Mouse (Mus musculus) frontal cortex, postnatal 10 days (tissue): ENCODE data around the gene Gm6899.

Experiments used
- DNase-seq, 2 experiments: peaks; one replicate each; pipeline ENCODE4 v3.0.0; 2022; ENCODE audit warnings: low spot score in 2 of 2, mixed read lengths in 1 of 2

Gm6899 gene

GRCm38 (mm10) chr11:26593061-26594059, at the start of gene Gm6899, which contains the start of gene Vrk2:
Gene Gm6899, plus strand, starts transcription at chr11:26593241.
Gene Vrk2, minus strand, starts transcription at chr11:26593999.
- peak; percentile 19 to 54 for DNase-seq

DNA sequence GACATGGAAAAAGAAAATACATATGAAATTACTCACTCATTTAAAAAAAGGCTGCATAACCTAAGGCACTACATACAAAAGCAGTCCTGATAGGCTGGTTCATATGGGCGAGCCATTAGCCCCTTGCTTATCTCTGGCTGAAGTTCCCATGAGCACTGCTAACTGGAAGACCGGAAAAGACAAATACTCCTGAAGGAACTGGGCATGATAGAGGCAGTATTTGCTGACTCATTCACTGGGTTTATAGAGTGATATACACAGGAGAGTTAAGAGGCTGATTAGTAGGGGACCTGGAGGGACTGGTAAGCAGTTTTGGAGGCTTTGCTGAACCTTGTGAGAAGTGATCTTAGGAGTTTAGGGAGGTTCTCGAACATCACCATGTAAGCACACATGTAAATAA, 41.5 kb upstream of the Gm6899 start:
- DNase-seq: no peak

GRCm38 (mm10) chr11:26585409-26586366, 7.4 kb upstream of the Gm6899 start:
- DNase-seq: no peak

DNA sequence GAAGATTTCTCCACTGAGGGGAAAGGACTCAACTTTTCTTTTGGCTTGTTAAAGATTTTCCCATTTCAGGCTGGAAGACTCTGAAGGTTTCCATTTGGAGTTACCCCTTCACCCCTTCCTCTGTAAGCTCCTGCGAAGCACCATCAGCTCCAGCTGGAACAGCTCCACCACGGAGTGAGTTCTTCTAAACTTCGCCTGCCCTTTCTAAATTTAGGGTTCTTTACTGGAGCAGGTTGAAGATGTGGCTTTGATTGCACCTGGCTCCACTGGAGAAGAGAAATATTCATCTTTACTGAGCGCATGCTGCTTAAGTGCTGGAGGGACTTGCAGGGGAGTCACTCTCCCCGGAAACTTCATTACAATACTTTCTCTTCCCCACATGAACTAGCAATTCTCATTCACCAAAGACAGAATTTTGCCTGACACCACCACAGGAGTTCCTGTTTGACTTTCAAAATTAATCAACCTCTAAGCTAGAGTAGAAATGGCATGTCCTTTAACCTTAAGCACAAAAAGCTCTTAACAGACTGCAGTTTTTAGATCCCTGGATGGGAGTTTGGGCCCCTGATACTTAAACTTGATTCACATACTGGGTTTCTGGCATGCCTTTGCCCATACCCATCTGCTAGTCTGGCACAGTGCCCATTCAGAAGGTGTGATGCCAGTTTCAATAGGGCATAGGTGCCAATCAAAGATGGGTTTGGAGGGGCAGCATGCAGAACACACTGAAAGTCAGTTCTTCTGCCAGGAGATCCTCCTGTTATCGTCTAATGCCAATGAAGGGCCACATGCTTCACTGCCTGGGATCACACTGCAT, 6.5 kb upstream of the Gm6899 start:
- no peak for DNase-seq

DNA sequence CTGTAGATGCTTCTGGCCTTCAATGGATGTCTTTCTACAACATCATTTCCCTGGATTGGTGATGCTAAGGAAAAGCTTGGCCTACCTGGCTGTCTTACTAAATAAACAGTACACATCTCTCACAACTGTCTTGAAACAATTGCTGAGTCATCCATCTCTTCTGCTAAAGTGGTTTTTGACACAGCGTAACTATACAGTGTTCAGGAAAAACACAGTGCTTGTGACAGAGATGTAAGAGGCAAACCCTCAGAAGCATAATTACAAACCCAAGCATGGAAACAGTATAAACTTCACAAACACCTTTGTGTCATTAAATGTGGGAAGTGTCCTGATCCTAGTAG, 5.9 kb upstream of the Gm6899 start:
- DNase-seq: no peak

- DNase-seq: no peak
Measured at GRCm38 (mm10) chr11:26592395-26593053, 517 bp upstream of the Gm6899 start.

DNA sequence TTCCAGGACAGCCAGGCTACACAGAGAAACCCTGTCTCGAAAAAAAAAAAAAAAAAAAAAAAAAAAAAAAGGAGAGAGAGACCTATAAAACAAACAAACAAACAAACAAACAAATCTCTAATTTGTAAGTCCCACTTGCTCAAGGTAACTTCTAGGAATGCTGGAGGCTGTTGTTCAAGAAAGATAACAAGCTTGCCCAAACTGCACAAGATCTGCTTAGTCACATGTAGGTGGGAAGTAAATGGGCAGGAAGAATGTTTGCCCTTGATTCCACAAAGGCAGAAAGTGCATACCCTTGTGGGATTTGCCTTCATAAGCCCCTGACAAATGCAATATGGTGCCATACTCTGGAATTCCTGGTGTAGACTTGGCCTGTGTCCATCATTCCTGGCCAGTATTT, 1.4 kb downstream of the Gm6899 start:
- DNase-seq: no peak

DNA sequence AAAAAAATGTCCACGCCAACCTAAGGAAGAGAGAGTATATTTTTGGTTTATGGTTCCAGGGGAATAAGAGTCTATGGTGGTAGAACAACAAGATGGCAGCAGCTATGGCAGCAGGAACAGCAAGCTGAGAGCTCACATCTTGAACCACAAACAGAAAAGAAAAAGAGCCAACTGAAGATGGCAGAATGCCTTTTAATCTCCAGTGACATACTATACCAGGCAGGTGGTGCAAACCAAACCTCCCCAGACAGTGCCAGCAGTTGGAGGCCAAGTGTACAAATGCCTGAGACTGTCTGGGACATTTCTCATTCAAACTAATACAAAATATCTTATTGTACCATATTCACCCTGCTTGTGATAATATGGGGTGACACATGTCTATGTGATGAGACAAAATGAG, 3.1 kb downstream of the Gm6899 start:
- DNase-seq: no peak

DNA sequence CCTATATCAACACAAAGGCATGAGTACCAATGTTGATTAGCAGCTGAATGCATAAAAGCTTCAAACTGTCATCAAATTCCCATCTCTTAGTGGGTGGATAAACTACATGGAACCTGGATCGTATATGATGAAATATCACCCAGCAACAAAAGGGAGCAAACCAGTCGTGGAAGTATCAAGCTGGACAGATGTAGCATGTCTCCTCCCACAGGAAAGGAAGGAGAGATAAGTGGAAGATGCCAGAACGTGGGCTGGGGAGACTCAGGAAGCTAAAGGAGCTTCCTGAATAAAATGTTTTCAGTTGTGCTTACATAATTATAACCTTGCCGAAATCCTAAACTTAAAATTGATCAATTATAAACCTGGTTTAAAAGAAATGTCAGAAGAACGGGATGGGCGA, 4.1 kb downstream of the Gm6899 start:
- no peak for DNase-seq

DNA sequence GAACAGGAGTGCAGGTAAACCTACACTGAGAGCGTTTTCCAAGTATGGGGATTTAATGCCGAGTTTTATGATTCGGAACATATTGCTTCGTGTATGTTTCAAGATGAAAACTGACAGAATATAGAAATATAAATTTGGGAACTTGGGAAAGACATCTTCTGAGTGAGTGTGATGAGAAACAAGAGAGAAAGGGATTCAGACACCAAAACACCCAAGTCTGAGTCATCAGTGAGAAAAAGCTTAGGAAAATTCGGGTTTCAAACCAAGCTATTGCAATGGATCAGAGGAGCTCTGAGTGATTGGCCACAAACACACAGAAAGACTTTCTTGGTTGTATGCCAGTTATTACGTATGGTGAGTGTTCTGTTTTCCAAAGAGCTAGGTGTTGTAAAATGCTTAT, 4.7 kb downstream of the Gm6899 start:
- no peak for DNase-seq

DNA sequence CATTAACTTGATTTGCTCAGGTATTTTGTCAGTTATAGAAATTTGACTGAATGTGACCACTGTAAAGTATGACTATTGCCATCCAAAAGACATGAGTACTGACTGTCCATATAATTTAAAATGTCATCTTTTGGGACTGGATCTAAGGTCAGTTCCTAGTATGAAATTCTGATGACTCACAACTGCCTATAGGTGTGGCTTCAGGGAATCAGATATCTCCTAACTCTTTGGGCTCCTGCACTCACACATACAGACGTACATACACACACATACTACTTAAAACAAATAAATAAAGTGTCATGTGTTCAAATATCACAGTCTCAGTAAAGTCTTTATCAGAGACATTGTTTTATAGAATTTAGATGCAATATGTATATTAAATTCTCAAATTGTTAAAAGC, 5.8 kb downstream of the Gm6899 start:
- DNase-seq: no peak

- DNase-seq: no peak
Measured at GRCm38 (mm10) chr11:26600692-26601091, 7.7 kb downstream of the Gm6899 start.

- DNase-seq: no peak
Measured at GRCm38 (mm10) chr11:26601571-26602175, 8.6 kb downstream of the Gm6899 start.

DNA sequence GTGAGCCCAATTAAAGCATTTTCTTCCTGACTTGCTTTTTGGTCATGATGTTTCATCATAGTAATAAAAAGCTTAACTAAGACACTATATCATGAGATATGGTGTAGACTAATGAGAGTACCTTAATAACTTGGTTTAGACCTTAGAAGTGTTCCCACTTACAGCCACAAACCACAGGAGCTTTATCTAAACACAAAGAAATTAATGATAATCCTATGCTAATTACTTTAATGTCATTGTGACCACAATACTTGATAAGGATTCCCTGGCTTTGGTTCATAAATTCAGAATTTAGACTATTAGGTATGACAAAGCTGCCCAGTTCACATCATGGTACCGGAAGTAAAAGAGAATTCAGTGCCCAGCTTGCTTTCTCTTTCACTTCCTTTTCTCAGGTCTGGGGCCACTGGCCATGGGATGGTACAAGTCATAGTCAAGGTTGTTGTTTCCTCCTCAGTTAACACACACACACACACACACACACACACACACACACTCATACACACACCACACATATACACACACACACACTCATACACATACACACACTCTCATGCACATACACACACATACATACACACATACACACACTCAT, 11.1 kb downstream of the Gm6899 start:
- DNase-seq: no peak

DNA sequence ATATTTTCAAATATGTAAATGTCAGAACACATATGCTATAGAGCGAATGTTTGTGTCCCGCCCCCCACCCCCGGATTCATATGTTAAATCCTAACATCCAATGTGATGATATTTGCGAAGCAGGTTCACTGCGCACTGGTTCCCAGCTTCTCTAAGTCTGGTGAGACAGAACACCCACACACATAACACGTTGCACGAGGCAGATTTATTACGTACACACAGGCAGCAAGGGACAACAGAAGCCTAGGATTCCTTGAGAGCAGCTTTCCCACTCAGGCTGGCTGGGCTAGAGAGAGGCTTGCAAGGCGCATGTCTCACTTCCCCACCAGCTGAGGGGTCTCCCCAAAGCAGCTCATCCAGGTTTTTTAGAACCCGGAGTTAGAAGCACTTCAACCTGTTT, 15.8 kb downstream of the Gm6899 start:
- peak in 1 of 2 experiments; percentile 35 for DNase-seq

DNA sequence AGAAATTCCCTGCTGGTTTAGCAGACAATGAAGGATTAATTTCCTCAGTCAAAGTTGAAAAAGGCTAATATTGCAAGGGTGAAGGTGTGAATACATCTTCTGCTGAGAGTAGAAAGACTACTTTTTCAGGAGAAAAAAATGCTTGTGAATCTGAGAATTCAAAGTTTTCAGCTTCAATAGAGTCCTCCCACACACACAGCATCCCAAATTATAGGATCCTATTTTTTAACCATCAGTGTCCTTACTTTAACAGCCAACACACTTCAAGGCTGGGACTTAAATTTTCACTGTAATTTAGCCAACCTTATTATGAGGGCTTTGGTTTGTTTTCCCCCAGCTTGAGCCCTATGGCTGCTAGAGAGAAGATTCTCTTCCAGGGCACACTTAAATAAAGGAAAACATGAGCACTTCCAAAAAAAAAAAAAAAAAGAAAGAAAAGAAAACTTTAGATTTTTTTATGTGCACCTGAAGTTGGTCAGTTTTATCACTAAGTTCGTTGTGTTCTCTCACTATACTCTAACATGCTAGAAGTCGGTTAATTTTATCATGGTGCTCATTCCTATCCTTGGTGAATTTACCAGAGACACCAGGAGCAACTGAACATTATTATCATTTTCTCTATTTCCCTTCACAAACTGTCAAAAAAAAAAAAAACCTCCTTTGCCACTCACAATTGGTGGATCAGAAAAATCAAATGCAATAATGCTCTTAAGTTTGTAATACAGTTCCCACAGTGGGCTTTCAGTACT, 25.6 kb downstream of the Gm6899 start:
- DNase-seq: no peak

GRCm38 (mm10) chr11:26622727-26623126, 29.7 kb downstream of the Gm6899 start:
- DNase-seq: no peak

GRCm38 (mm10) chr11:26636239-26636638, 43.2 kb downstream of the Gm6899 start:
- no peak for DNase-seq

GRCm38 (mm10) chr11:26640314-26640785, 47.3 kb downstream of the Gm6899 start:
- DNase-seq: no peak
